Comparison of ENCODE assay signal across 8 mouse cellular contexts in the genomic region with DNA sequence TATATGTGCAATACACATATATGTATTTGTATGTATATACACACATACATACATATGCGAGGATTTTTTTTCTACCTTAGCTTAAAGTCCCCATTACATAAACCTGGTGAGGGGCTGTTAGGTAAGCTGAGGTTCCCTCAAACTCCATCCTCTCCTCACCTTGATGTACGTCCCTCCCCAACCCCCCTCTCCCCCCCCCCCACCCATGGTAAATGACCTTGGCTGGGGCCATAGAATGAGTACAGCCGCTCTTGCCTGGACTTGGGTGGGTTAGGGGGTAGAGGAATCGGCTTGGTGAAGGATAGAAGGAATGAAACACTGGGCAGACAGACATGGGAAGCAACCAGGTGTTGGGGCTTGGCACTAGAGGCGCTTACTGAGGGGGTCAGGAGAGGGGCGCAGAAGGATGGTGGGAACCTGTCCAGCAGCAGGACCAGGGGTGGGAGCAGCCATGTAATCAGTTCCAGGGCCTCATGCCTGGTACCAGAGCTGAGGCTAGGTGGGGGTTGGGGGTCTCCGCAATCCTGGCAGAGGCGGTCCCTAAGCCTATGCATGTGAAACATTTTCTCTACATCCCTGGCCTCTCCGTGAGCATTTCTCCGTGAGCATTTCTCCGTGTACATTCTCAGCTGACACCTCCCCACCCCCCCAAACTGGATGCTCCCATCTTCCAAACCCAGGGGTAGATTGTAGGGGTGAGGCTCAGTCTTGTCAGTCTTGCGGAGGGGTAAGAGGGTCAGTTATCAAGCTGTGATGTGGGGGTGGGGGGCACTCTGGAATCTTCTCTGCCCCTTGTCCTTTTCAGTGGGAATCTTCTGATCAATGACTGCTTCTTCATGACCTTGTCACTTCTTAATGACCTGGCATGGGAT. TPM values are rescaled to one million over a fixed set of nuclear protein-coding genes. Genes with fewer than 3 reads are reported as not detected.
A peak's percentile ranks its signal among the peaks of the same experiment; 100 is the strongest.
DNase-seq lines count a peak whose midpoint lies in the region; ATAC-seq and TF ChIP-seq lines count a peak whose summit lies in the region.

No protein-coding gene starts in this region.

- peaks cover 7% of the 10 kb centered on the region for H3K27me3 ChIP-seq in megakaryocyte, embryonic 14.5 days (replicated peaks)
- peaks cover 40% of the 10 kb centered on the region for H3K27me3 ChIP-seq in liver, embryonic 12.5 days (replicated peaks)
- H3K27me3 ChIP-seq in stomach, embryonic 16.5 days (ENCODE audit: control insufficient read depth, insufficient read depth, low read length) = no peaks in the 10 kb centered on the region
- no peaks in the 10 kb centered on the region for H3K27me3 ChIP-seq in thymus, adult 2 months (ENCODE audit: control insufficient read depth, insufficient read depth, low read length)

- no peak for TF ChIP-seq CTCF in thymus, adult 2 months (IDR thresholded peaks at IDR 0.05; ENCODE audit: borderline replicate concordance, control insufficient read depth, extremely low read depth, insufficient read depth, low read length, poor library complexity)

- peak overlapping the region; percentile 92 for H3K4me3 ChIP-seq in megakaryocyte, embryonic 14.5 days (replicated peaks)
- H3K4me3 ChIP-seq in liver, embryonic 12.5 days = 0 out of 2 replicates have a peak overlapping the region, but pooled peaks have one; percentile 52
- H3K4me3 ChIP-seq in stomach, embryonic 16.5 days (replicated peaks; ENCODE audit: low read length) = peak overlapping the region; percentile 55
- H3K4me3 ChIP-seq in thymus, adult 2 months (ENCODE audit: control insufficient read depth, insufficient read depth, low read length) = no peak overlapping the region

- WGBS in liver, embryonic 12.5 days (ENCODE audit: insufficient replicate concordance) = 46% methylated on average over 12 of the region's 12 CpGs
- WGBS in stomach, embryonic 16.5 days = 32% methylated on average over 12 of the region's 12 CpGs
- 77% methylated on average over 12 of the region's 12 CpGs for WGBS in thymus, adult 2 months

- no peak for TF ChIP-seq POLR2A in thymus, adult 2 months (IDR thresholded peaks at IDR 0.05; ENCODE audit: control insufficient read depth, extremely low read depth, insufficient read depth, low read length, poor library complexity)

- H3K4me2 ChIP-seq in liver, embryonic 12.5 days = peak overlapping the region; percentile 76
- peak overlapping the region; percentile 72 for H3K4me2 ChIP-seq in stomach, embryonic 16.5 days (ENCODE audit: low read depth, low read length)

- peaks cover 53% of the 10 kb centered on the region for H3K4me1 ChIP-seq in megakaryocyte, embryonic 14.5 days
- H3K4me1 ChIP-seq in liver, embryonic 12.5 days = peaks cover 26% of the 10 kb centered on the region
- peaks cover 17% of the 10 kb centered on the region for H3K4me1 ChIP-seq in stomach, embryonic 16.5 days (ENCODE audit: control insufficient read depth, insufficient read depth, low read length)
- H3K4me1 ChIP-seq in thymus, adult 2 months (replicated peaks; ENCODE audit: control insufficient read depth, insufficient read depth, low read length) = peaks cover 15% of the 10 kb centered on the region

- H3K9ac ChIP-seq in liver, embryonic 12.5 days = peak overlapping the region; percentile 24; the same call in 1 of the 2 replicates
- H3K9ac ChIP-seq in stomach, embryonic 16.5 days (ENCODE audit: low read length) = peak overlapping the region; percentile 75

- no peak overlapping the region for H3K27ac ChIP-seq in liver, embryonic 12.5 days
- H3K27ac ChIP-seq in stomach, embryonic 16.5 days (ENCODE audit: low read length) = no peak overlapping the region
- H3K27ac ChIP-seq in thymus, adult 2 months (ENCODE audit: control insufficient read depth, insufficient read depth, low read length) = no peak overlapping the region

- H3K36me3 ChIP-seq in megakaryocyte, embryonic 14.5 days (replicated peaks; ENCODE audit: low read length) = peaks cover 22% of the 10 kb centered on the region
- H3K36me3 ChIP-seq in liver, embryonic 12.5 days = peaks cover 20% of the 10 kb centered on the region
- peaks cover 7% of the 10 kb centered on the region; the same call in 1 of the 2 replicates for H3K36me3 ChIP-seq in stomach, embryonic 16.5 days (ENCODE audit: control insufficient read depth, insufficient read depth, low read length)
- peaks cover 7% of the 10 kb centered on the region; the same call in 1 of the 2 replicates for H3K36me3 ChIP-seq in thymus, adult 2 months (ENCODE audit: control insufficient read depth, insufficient read depth, low read length)

- no peak for DNase-seq in cerebellum, adult 8-10 months
- no peak for DNase-seq in thymus, adult 2 months
- no peak for DNase-seq in adipocyte (ENCODE audit: low spot score)

- H3K9me3 ChIP-seq in megakaryocyte, embryonic 14.5 days = no peaks in the 10 kb centered on the region
- no peaks in the 10 kb centered on the region for H3K9me3 ChIP-seq in liver, embryonic 12.5 days (replicated peaks)
- H3K9me3 ChIP-seq in stomach, embryonic 16.5 days (replicated peaks; ENCODE audit: control insufficient read depth, low read length) = no peaks in the 10 kb centered on the region

- 0 out of 2 replicates have a peak, but pooled peaks have one; percentile 13 for ATAC-seq in cerebellum, adult (ENCODE audit: insufficient number of reproducible peaks, low FRiP score, low TSS enrichment)
- ATAC-seq in megakaryocyte, adult 5-6 weeks (ENCODE audit: poor library complexity, severe bottlenecking) = no peak
- no peak for ATAC-seq in liver, embryonic 12.5 days
- no peak for ATAC-seq in stomach, embryonic 16.5 days (ENCODE audit: insufficient read depth, low FRiP score)

RNA-seq across cellular contexts. Expression of a gene that starts 0.8 kb away (rescaled TPM):
- polyA plus RNA-seq in megakaryocyte, embryonic 14.5 days (2012; ENCODE audit: insufficient read depth, low replicate concordance) = 1.9 and 7.6 TPM in 2 replicates
- 0.09 and 0.11 TPM in 2 replicates for total RNA-seq in megakaryocyte, adult 5-6 weeks (2015)
- 0.07 TPM in 1 of 2 replicates, not detected in the other for total RNA-seq in megakaryocyte, adult 5-6 weeks (2017)
- polyA plus RNA-seq in liver, embryonic 12.5 days (2016; fragmentation: Nextera tagmentation; extraction: Ambion mirVana) = 1.1 and 1.4 TPM in 2 replicates
- 4.1 and 4.4 TPM in 2 replicates for polyA plus RNA-seq in stomach, embryonic 16.5 days (2015; fragmentation: Nextera tagmentation; extraction: Ambion mirVana)
- polyA plus RNA-seq in thymus, adult 2 months (2012; rRNA removed) = 3.7 and 4.4 TPM in 2 replicates

RNA-seq across cellular contexts. Expression of a gene that starts 9.6 kb away (rescaled TPM):
- polyA plus RNA-seq in megakaryocyte, embryonic 14.5 days (2012; ENCODE audit: insufficient read depth, low replicate concordance) = 463 and 1,018 TPM in 2 replicates
- total RNA-seq in megakaryocyte, adult 5-6 weeks (2015) = 51.0 and 64.8 TPM in 2 replicates
- 15.4 and 16.3 TPM in 2 replicates for total RNA-seq in megakaryocyte, adult 5-6 weeks (2017)
- polyA plus RNA-seq in liver, embryonic 12.5 days (2016; fragmentation: Nextera tagmentation; extraction: Ambion mirVana) = 135 and 142 TPM in 2 replicates
- 124 and 125 TPM in 2 replicates for polyA plus RNA-seq in stomach, embryonic 16.5 days (2015; fragmentation: Nextera tagmentation; extraction: Ambion mirVana)
- 175 and 219 TPM in 2 replicates for polyA plus RNA-seq in thymus, adult 2 months (2012; rRNA removed)

RNA-seq across cellular contexts. Expression of a gene that starts 19.9 kb away (rescaled TPM):
- polyA plus RNA-seq in megakaryocyte, embryonic 14.5 days (2012; ENCODE audit: insufficient read depth, low replicate concordance) = 0.57 TPM in 1 of 2 replicates, not detected in the other
- 0.09 TPM in 1 of 2 replicates, not detected in the other for total RNA-seq in megakaryocyte, adult 5-6 weeks (2015)
- not detected in 2 replicates for total RNA-seq in megakaryocyte, adult 5-6 weeks (2017)
- polyA plus RNA-seq in liver, embryonic 12.5 days (2016; fragmentation: Nextera tagmentation; extraction: Ambion mirVana) = 2.4 and 3.9 TPM in 2 replicates
- polyA plus RNA-seq in stomach, embryonic 16.5 days (2015; fragmentation: Nextera tagmentation; extraction: Ambion mirVana) = 19.4 and 21.2 TPM in 2 replicates
- polyA plus RNA-seq in thymus, adult 2 months (2012; rRNA removed) = 4.0 and 5.8 TPM in 2 replicates

RNA-seq across cellular contexts. Expression of a gene that starts 37.8 kb away (rescaled TPM):
- 29.8 and 114 TPM in 2 replicates for polyA plus RNA-seq in megakaryocyte, embryonic 14.5 days (2012; ENCODE audit: insufficient read depth, low replicate concordance)
- 11.9 and 14.2 TPM in 2 replicates for total RNA-seq in megakaryocyte, adult 5-6 weeks (2015)
- 9.9 and 12.1 TPM in 2 replicates for total RNA-seq in megakaryocyte, adult 5-6 weeks (2017)
- 57.4 and 61.7 TPM in 2 replicates for polyA plus RNA-seq in liver, embryonic 12.5 days (2016; fragmentation: Nextera tagmentation; extraction: Ambion mirVana)
- polyA plus RNA-seq in stomach, embryonic 16.5 days (2015; fragmentation: Nextera tagmentation; extraction: Ambion mirVana) = 46.8 and 50.0 TPM in 2 replicates
- 54.1 and 55.4 TPM in 2 replicates for polyA plus RNA-seq in thymus, adult 2 months (2012; rRNA removed)

RNA-seq across cellular contexts. Expression of a gene that starts 37.9 kb away (rescaled TPM):
- not detected in 2 replicates for polyA plus RNA-seq in megakaryocyte, embryonic 14.5 days (2012; ENCODE audit: insufficient read depth, low replicate concordance)
- total RNA-seq in megakaryocyte, adult 5-6 weeks (2015) = 6.0 and 6.9 TPM in 2 replicates
- total RNA-seq in megakaryocyte, adult 5-6 weeks (2017) = 70.6 and 78.2 TPM in 2 replicates
- polyA plus RNA-seq in liver, embryonic 12.5 days (2016; fragmentation: Nextera tagmentation; extraction: Ambion mirVana) = 0.71 and 0.86 TPM in 2 replicates
- polyA plus RNA-seq in stomach, embryonic 16.5 days (2015; fragmentation: Nextera tagmentation; extraction: Ambion mirVana) = 0.92 TPM in 1 of 2 replicates, not detected in the other
- polyA plus RNA-seq in thymus, adult 2 months (2012; rRNA removed) = 6.1 and 15.8 TPM in 2 replicates
